Comparison of ENCODE assay signal across 9 mouse cellular contexts in the genomic region with DNA sequence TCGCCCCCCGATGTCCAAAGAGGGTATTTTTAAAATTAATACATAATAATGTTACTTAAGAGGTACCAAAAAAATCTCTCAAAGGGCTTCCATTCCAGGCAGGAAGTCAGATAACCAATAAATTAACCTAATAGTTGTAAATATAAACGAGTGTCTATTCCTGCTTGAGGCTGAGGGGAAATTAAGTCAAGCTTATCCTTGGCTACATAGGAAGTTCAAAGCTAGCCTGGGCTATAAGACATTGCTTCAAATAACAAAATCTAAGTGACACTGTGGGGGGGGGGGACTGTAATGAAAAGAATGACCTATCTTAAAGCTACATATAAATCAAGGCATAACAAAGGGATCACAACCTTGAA. TPM values are rescaled to one million over a fixed set of nuclear protein-coding genes. Genes with fewer than 3 reads are reported as not detected.
DNase-seq lines count a peak whose midpoint lies in the region; ATAC-seq and TF ChIP-seq lines count a peak whose summit lies in the region.
"Had no signal": no experiment of that assay in that cellular context is flagged by ENCODE, and none has a peak within 500 bp of the region (broad histone marks: within the 10 kb centered on the region; RNA-seq: fewer than 3 reads in every experiment).

No protein-coding gene starts in this region.

- H3K27me3 ChIP-seq in heart, embryonic 14.5 days (ENCODE audit: control insufficient read depth, insufficient read depth, low read length): no peaks in the 10 kb centered on the region
- no peaks in the 10 kb centered on the region for H3K27me3 ChIP-seq in E14TG2a.4 (ENCODE audit: insufficient read depth, low read length)
- no peaks in the 10 kb centered on the region for H3K27me3 ChIP-seq in hindbrain, embryonic 10.5 days (ENCODE audit: insufficient read depth, poor library complexity, severe bottlenecking)

- H3K4me2 ChIP-seq in heart, embryonic 14.5 days (ENCODE audit: low read length): peak overlapping the region; percentile 64

- peaks cover 2 to 15% of the 10 kb centered on the region in 2 experiments for H3K4me1 ChIP-seq in heart, embryonic 14.5 days (ENCODE audit: control insufficient read depth in 2 of 2, insufficient read depth in 2 of 2, low read length in 2 of 2)
- H3K4me1 ChIP-seq in E14TG2a.4 (replicated peaks; ENCODE audit: low read depth, low read length): peaks cover 60% of the 10 kb centered on the region
- H3K4me1 ChIP-seq in hindbrain, embryonic 10.5 days (replicated peaks): peaks cover 26% of the 10 kb centered on the region

- H3K9me3 ChIP-seq in heart, embryonic 14.5 days (ENCODE audit: control insufficient read depth, low read length): no peaks in the 10 kb centered on the region
- H3K9me3 ChIP-seq in E14TG2a.4 (ENCODE audit: low read length): no peaks in the 10 kb centered on the region
- H3K9me3 ChIP-seq in hindbrain, embryonic 10.5 days: no peaks in the 10 kb centered on the region

- no peak for DNase-seq in heart, adult 18-20 months
- no peak for DNase-seq in hindbrain, embryonic 10.5 days (ENCODE audit: low spot score)
- no peak for DNase-seq in cerebellum, adult 11 months
- no peak for DNase-seq in testis, postnatal 10 days (ENCODE audit: low spot score)

- H3K27ac ChIP-seq in heart, embryonic 14.5 days (replicated peaks in 1 of 2; ENCODE audit: control insufficient read depth in 1 of 2, insufficient read depth in 1 of 2, low read depth in 2 of 2, low read length in 2 of 2): peak overlapping the region in 1 of 2 experiments; percentile 92; a peak in 2 of 4 replicates
- H3K27ac ChIP-seq in hindbrain, embryonic 10.5 days: peak overlapping the region; percentile 98
- peak overlapping the region; percentile 13; the same call in 1 of the 2 replicates for H3K27ac ChIP-seq in macrophage

- 20% methylated on average over 3 of the region's 3 CpGs for WGBS in heart, embryonic 14.5 days
- 21% methylated on average over 3 of the region's 3 CpGs for WGBS in hindbrain, embryonic 10.5 days
- WGBS in macrophage (ENCODE audit: missing documents): 7% methylated on average over 3 of the region's 3 CpGs

- peaks cover 41% of the 10 kb centered on the region for H3K79me2 ChIP-seq in macrophage (ENCODE audit: inconsistent target)

- no peak for TF ChIP-seq CTCF in E14TG2a.4 (conservative IDR thresholded peaks at IDR 0.05; ENCODE audit: low read length)

- H3K4me3 ChIP-seq in heart, embryonic 14.5 days (ENCODE audit: control insufficient read depth in 1 of 2, insufficient read depth in 1 of 2, low read depth in 1 of 2, low read length in 2 of 2): peak overlapping the region in 1 of 2 experiments; percentile 91; a peak in 2 of 4 replicates
- H3K4me3 ChIP-seq in E14TG2a.4 (replicated peaks; ENCODE audit: low read length): peak overlapping the region; percentile 100
- peak overlapping the region; percentile 95 for H3K4me3 ChIP-seq in hindbrain, embryonic 10.5 days
- H3K4me3 ChIP-seq in macrophage (ENCODE audit: inconsistent target): peak overlapping the region; percentile 19; the same call in 1 of the 2 replicates

- H3K9ac ChIP-seq in heart, embryonic 14.5 days (ENCODE audit: low read length): peak overlapping the region; percentile 96

- no peaks in the 10 kb centered on the region for H3K36me3 ChIP-seq in heart, embryonic 14.5 days (ENCODE audit: control insufficient read depth, insufficient read depth, low read length)
- H3K36me3 ChIP-seq in E14TG2a.4 (ENCODE audit: insufficient read depth, low read length) (peaks cover 8% of the 10 kb centered on the region; the same call in 1 of the 2 replicates), macrophage (ENCODE audit: inconsistent target) (no peaks in the 10 kb centered on the region)
- 0 out of 2 replicates have a peak, but pooled peaks cover 5% of the 10 kb centered on the region for H3K36me3 ChIP-seq in hindbrain, embryonic 10.5 days

- no peak for ATAC-seq in heart, embryonic 14.5 days (ENCODE audit: insufficient number of reproducible peaks, insufficient read depth, low FRiP score, low read depth)
- ATAC-seq in monocyte, adult 5-6 weeks (replicated peaks; ENCODE audit: insufficient number of reproducible peaks, low FRiP score, low TSS enrichment, poor library complexity, severe bottlenecking): no peak

RNA-seq across cellular contexts. Expression of a gene that starts 0.5 kb away (rescaled TPM):
- polyA plus RNA-seq in heart, embryonic 14.5 days (2014; fragmentation: Nextera tagmentation; extraction: Ambion mirVana): 30.7 and 36.9 TPM in 2 replicates
- 10 to 100 TPM; 17.3 to 18.6 TPM for total RNA-seq in heart, adult 18-20 months (2021)
- 63.0 and 66.5 TPM in 2 replicates for polyA plus RNA-seq in hindbrain, embryonic 10.5 days (2016; fragmentation: Nextera tagmentation; extraction: Ambion mirVana)
- 100 to 1,000 TPM in 20 of 26 experiments, 10 to 100 TPM in 6; 74.3 to 184 (median 128) TPM for total RNA-seq in macrophage (2018; cell fraction: chromatin; rRNA removed)
- 10 to 100 TPM; 13.1 to 27.5 (median 21.1) TPM for total RNA-seq in macrophage (2018; cell fraction: cytosol; rRNA removed)
- total RNA-seq in macrophage (2018; cell fraction: nucleus; rRNA removed): 10 to 100 TPM; 31.1 to 92.0 (median 53.1) TPM
- 14.4 to 21.0 TPM (median 17.4 TPM) in 3 replicates for polyA plus RNA-seq in macrophage (2018)
- total RNA-seq in monocyte, adult 5-6 weeks (2017): 25.6 to 52.6 TPM (median 34.8 TPM) in 3 replicates

RNA-seq across cellular contexts. Expression of a gene that starts 22.6 kb away (rescaled TPM):
- polyA plus RNA-seq in heart, embryonic 14.5 days (2014; fragmentation: Nextera tagmentation; extraction: Ambion mirVana): 12.6 and 13.9 TPM in 2 replicates
- 1 to 10 TPM; 1.1 to 1.2 TPM for total RNA-seq in heart, adult 18-20 months (2021)
- polyA plus RNA-seq in hindbrain, embryonic 10.5 days (2016; fragmentation: Nextera tagmentation; extraction: Ambion mirVana): 9.0 and 9.1 TPM in 2 replicates
- total RNA-seq in macrophage (2018; cell fraction: chromatin; rRNA removed): not detected
- not detected for total RNA-seq in macrophage (2018; cell fraction: cytosol; rRNA removed)
- total RNA-seq in macrophage (2018; cell fraction: nucleus; rRNA removed): not detected
- not detected in 3 replicates for polyA plus RNA-seq in macrophage (2018)
- total RNA-seq in monocyte, adult 5-6 weeks (2017): not detected in 3 replicates
- polyA plus RNA-seq: inflammation-experienced regulatory T-cells, adult 6 months had no signal

RNA-seq across cellular contexts. Expression of a gene that starts 47.5 kb away (rescaled TPM):
- 18.7 and 24.0 TPM in 2 replicates for polyA plus RNA-seq in heart, embryonic 14.5 days (2014; fragmentation: Nextera tagmentation; extraction: Ambion mirVana)
- total RNA-seq in heart, adult 18-20 months (2021): 1 to 10 TPM; 2.0 to 2.2 TPM
- polyA plus RNA-seq in hindbrain, embryonic 10.5 days (2016; fragmentation: Nextera tagmentation; extraction: Ambion mirVana): 31.8 and 36.9 TPM in 2 replicates
- 1 to 10 TPM in 1 of 26 experiments, not detected in 25; 7.8 TPM for total RNA-seq in macrophage (2018; cell fraction: chromatin; rRNA removed)
- total RNA-seq in macrophage (2018; cell fraction: cytosol; rRNA removed): under 1 TPM in 1 of 26 experiments, not detected in 25; 0.06 TPM
- 1 to 10 TPM in 1 of 26 experiments, not detected in 25; 1.0 TPM for total RNA-seq in macrophage (2018; cell fraction: nucleus; rRNA removed)
- polyA plus RNA-seq in macrophage (2018): not detected in 3 replicates
- not detected in 3 replicates for total RNA-seq in monocyte, adult 5-6 weeks (2017)
- polyA plus RNA-seq: inflammation-experienced regulatory T-cells, adult 6 months had no signal

Comparison
In these comparisons a context has a peak if more than half of its experiments do, and no peak if none do; other contexts are left out.
1. RNA of a gene that starts 22.6 kb away (polyA plus RNA-seq): 12.6 to 13.9 TPM in heart, embryonic 14.5 days and 9.0 to 9.1 TPM in hindbrain, embryonic 10.5 days; not detected in macrophage; every median in the first group is over 10 times any median in the second.
2. RNA of a gene that starts 47.5 kb away (polyA plus RNA-seq): 31.8 to 36.9 TPM in hindbrain, embryonic 10.5 days and 18.7 to 24.0 TPM in heart, embryonic 14.5 days; not detected in macrophage; every median in the first group is over 10 times any median in the second.